Mouse (Mus musculus): ENCODE data around the gene Ccdc185. TPM values are rescaled to one million over a fixed set of nuclear protein-coding genes. Genes with fewer than 3 reads are reported as not detected.

The Ccdc185 gene
- polyA plus RNA-seq, 1 experiment from 2014 or later = not detected

- no peak for ATAC-seq (replicated peaks)
- Histone ChIP-seq H3K4me1 (peaks cover 5% of the 10 kb centered on the region), H3K4me2 (replicated peaks) (no peak overlapping the region), H3K27me3 (no peaks in the 10 kb centered on the region), H3K9ac (replicated peaks) (no peak overlapping the region), H3K9me3 (no peaks in the 10 kb centered on the region), H3K36me3 (no peaks in the 10 kb centered on the region), H3K27ac (replicated peaks) (no peak overlapping the region), H3K4me3 (no peak overlapping the region)
- WGBS = 77% methylated on average over 7 of the region's 7 CpGs
These were observed 16.3 kb downstream of the Ccdc185 start for GRCm38 (mm10) chr1:182732695-182733094.

DNA sequence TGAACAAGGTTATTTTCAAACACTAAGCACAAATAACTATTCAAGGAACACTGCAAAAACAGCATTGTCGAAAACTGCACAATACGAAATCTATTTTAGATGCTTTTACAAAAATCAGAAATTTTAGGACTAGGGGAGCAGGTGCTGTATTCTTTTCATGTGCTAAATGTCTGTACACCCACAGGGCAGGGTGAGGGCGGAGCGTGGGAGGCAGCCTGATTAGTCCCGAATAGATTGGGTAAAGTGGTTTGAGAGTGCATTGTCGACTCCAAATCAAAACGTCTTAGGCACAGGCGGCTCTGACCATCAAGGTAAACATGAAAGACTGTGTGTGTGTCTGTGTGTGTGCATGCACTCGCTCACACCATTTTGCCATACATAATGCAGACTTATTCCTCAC lies 20.0 kb downstream of the Ccdc185 start:
- H3K9me3 ChIP-seq = no peaks in the 10 kb centered on the region
- H3K9ac ChIP-seq (replicated peaks) = no peak overlapping the region
- no peak overlapping the region for H3K4me3 ChIP-seq
- H3K4me1 ChIP-seq = peaks cover 11% of the 10 kb centered on the region
- H3K27me3 ChIP-seq = no peaks in the 10 kb centered on the region
- no peaks in the 10 kb centered on the region for H3K36me3 ChIP-seq
- H3K4me2 ChIP-seq (replicated peaks) = no peak overlapping the region
- no peak for ATAC-seq (replicated peaks)
- WGBS = 57% methylated on average over 9 of the region's 9 CpGs
- no peak overlapping the region for H3K27ac ChIP-seq (replicated peaks)

GRCm38 (mm10) chr1:182727541-182727940 lies 21.4 kb downstream of the Ccdc185 start:
- Histone ChIP-seq H3K27ac (replicated peaks) (no peak overlapping the region), H3K4me1 (peaks cover 11% of the 10 kb centered on the region), H3K36me3 (no peaks in the 10 kb centered on the region), H3K9me3 (no peaks in the 10 kb centered on the region), H3K9ac (replicated peaks) (no peak overlapping the region), H3K4me3 (no peak overlapping the region), H3K27me3 (no peaks in the 10 kb centered on the region), H3K4me2 (replicated peaks) (no peak overlapping the region)
- ATAC-seq (replicated peaks) = no peak
- WGBS = 45% methylated on average over 12 of the region's 12 CpGs

GRCm38 (mm10) chr1:182714236-182714935 lies 34.6 kb downstream of the Ccdc185 start:
- Histone ChIP-seq H3K9me3 (no peaks in the 10 kb centered on the region), H3K4me2 (replicated peaks) (no peak overlapping the region), H3K27me3 (no peaks in the 10 kb centered on the region), H3K27ac (replicated peaks) (no peak overlapping the region), H3K4me3 (no peak overlapping the region), H3K36me3 (no peaks in the 10 kb centered on the region), H3K4me1 (peaks cover 5% of the 10 kb centered on the region; the same call in 1 of the 2 replicates), H3K9ac (replicated peaks) (no peak overlapping the region)
- 64% methylated on average over 6 of the region's 6 CpGs for WGBS
- ATAC-seq (replicated peaks) = no peak

GRCm38 (mm10) chr1:182711360-182711933 lies 37.5 kb downstream of the Ccdc185 start:
- H3K9me3 ChIP-seq = no peaks in the 10 kb centered on the region
- ATAC-seq (replicated peaks) = no peak; the same call in 1 of the 2 replicates
- H3K27ac ChIP-seq (replicated peaks) = no peak overlapping the region
- no peak overlapping the region for H3K4me2 ChIP-seq (replicated peaks)
- H3K36me3 ChIP-seq = no peaks in the 10 kb centered on the region
- H3K9ac ChIP-seq (replicated peaks) = no peak overlapping the region
- WGBS = 46% methylated on average over 7 of the region's 7 CpGs
- peaks cover 5% of the 10 kb centered on the region; the same call in 1 of the 2 replicates for H3K4me1 ChIP-seq
- no peak overlapping the region for H3K4me3 ChIP-seq
- no peaks in the 10 kb centered on the region for H3K27me3 ChIP-seq

DNA sequence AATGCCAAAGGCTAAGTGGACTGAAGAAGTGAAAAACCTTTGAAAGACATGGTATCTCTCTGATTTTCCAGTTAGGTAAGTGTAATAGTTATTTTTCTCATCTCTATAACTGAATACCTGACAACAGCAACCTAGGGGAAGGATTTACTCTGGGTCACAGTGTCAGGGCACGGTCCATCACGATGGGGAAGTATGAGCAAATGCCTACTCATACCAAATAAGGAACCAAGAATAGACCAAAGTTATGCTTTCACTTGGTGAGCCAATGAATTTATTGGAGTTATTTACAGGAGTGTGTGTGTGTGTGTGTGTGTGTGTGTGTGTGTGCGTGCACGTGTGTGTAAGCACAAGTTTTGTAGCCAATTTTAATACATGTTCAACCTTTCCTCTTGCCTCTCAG lies 41.5 kb downstream of the Ccdc185 start:
- H3K27ac ChIP-seq (replicated peaks) = no peak overlapping the region
- H3K27me3 ChIP-seq = no peaks in the 10 kb centered on the region
- no peak overlapping the region for H3K4me3 ChIP-seq
- H3K9me3 ChIP-seq = no peaks in the 10 kb centered on the region; the same call in 1 of the 2 replicates
- H3K4me2 ChIP-seq (replicated peaks) = no peak overlapping the region
- H3K9ac ChIP-seq (replicated peaks) = no peak overlapping the region
- ATAC-seq (replicated peaks) = no peak
- no peaks in the 10 kb centered on the region for H3K36me3 ChIP-seq
- 97% methylated on average over 4 of the region's 4 CpGs for WGBS
- H3K4me1 ChIP-seq = peaks cover 5% of the 10 kb centered on the region; the same call in 1 of the 2 replicates

GRCm38 (mm10) chr1:182704882-182705281 lies 44.1 kb downstream of the Ccdc185 start:
- 46% methylated on average over 2 of the region's 2 CpGs for WGBS
- no peak for ATAC-seq (replicated peaks)
- H3K27me3 ChIP-seq = no peaks in the 10 kb centered on the region
- no peak overlapping the region for H3K4me3 ChIP-seq
- H3K9ac ChIP-seq (replicated peaks) = no peak overlapping the region
- no peak overlapping the region for H3K27ac ChIP-seq (replicated peaks)
- H3K36me3 ChIP-seq = no peaks in the 10 kb centered on the region
- H3K4me2 ChIP-seq (replicated peaks) = no peak overlapping the region
- no peaks in the 10 kb centered on the region; the same call in 1 of the 2 replicates for H3K9me3 ChIP-seq
- 0 out of 2 replicates have a peak, but pooled peaks cover 1% of the 10 kb centered on the region for H3K4me1 ChIP-seq

GRCm38 (mm10) chr1:182699392-182700347 lies 49.3 kb downstream of the Ccdc185 start:
- H3K36me3 ChIP-seq = no peaks in the 10 kb centered on the region
- H3K4me1 ChIP-seq = 0 out of 2 replicates have a peak, but pooled peaks cover 4% of the 10 kb centered on the region
- 0 out of 2 replicates have a peak, but pooled peaks have one; percentile 48 for ATAC-seq (replicated peaks)
- no peak overlapping the region for H3K4me2 ChIP-seq (replicated peaks)
- H3K9me3 ChIP-seq = no peaks in the 10 kb centered on the region
- H3K9ac ChIP-seq (replicated peaks) = no peak overlapping the region
- H3K27ac ChIP-seq (replicated peaks) = 0 out of 2 replicates have a peak overlapping the region, but pooled peaks have one; percentile 44
- H3K27me3 ChIP-seq = no peaks in the 10 kb centered on the region
- 26% methylated on average over 9 of the region's 9 CpGs for WGBS
- H3K4me3 ChIP-seq = no peak overlapping the region

Other genes with a start within 250 kb of the Ccdc185 start
- 70.3 and 72.9 TPM in 2 replicates for gene Capn2, start 231.6 kb downstream of the Ccdc185 start, polyA plus RNA-seq (2015; fragmentation: Nextera tagmentation; extraction: Ambion mirVana)
- 0.06 TPM in 1 of 2 replicates, not detected in the other for gene Capn8, start 184.2 kb downstream of the Ccdc185 start, polyA plus RNA-seq (2015; fragmentation: Nextera tagmentation; extraction: Ambion mirVana)
- 33.6 and 36.7 TPM in 2 replicates for gene Susd4, start 14.7 kb upstream of the Ccdc185 start, polyA plus RNA-seq (2015; fragmentation: Nextera tagmentation; extraction: Ambion mirVana)
- 0.05 and 0.14 TPM in 2 replicates for gene Tlr5, start 205.6 kb upstream of the Ccdc185 start, polyA plus RNA-seq (2015; fragmentation: Nextera tagmentation; extraction: Ambion mirVana)

All from forebrain, embryonic 15.5 days (tissue).